Mouse (Mus musculus) liver, embryonic 14.5 days (tissue): ENCODE measurements around the gene Icam1.

Source experiments
- CTCF ChIP-seq: IDR thresholded peaks from 2 replicates; pipeline ENCODE4 v1.5.1; 2016; ENCODE audit warnings: antibody characterized with exemption, low read depth, control low read depth
- EP300 ChIP-seq: IDR thresholded peaks from 2 replicates; pipeline ENCODE4 v1.6.1; 2016; ENCODE audit warnings: antibody characterized with exemption, low read depth

DNA sequence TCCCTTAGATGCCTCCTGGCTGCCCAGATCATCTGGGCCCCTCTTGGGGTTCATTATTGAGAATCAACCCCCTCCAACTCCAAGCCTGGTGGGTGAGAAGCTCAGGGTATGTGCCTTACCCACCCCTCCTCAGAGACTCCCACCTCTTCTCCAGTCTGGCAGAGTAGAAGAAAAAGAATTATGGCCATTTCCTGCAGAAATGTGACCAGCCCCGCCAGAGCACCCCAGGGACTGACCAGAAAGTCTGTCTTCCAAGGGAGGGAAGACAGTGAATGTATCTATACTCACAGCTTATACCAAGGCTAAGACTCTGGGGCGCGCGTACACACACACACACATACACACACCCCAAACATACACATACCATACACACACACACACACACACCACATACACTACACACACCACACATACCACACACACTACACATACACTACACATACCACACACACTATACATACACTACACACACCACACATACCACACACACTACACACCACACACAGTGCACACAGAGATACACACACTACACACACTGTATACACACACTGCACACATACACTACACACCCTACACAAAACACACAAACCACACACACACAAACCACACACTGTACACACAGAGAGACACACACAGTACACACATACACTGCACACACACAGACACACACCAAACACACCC is 42.6 kb upstream of the Icam1 start:
- TF ChIP-seq CTCF (no peak), EP300 (no peak)
